Mouse (Mus musculus) gastrocnemius, postnatal 36 days (tissue): ENCODE data around the gene Kif18b. TPM values are rescaled to one million over a fixed set of nuclear protein-coding genes. Genes with fewer than 3 reads are reported as not detected.

Experiments
- DNase-seq, 2 experiments: peaks; one replicate each; pipeline ENCODE4 v3.0.0; 2022
- intact Hi-C: fragments of 180-260 bp; cut with DNase I; formaldehyde crosslinking; loops from one replicate; pipeline ENCODE4 v1.15.1; 2025
- total RNA-seq, 2 experiments: library from RNA; stranded (reverse); gene quantifications; 2 replicates each; pipeline ENCODE4 v1.2.3; 2021

Kif18b gene
- total RNA-seq, 2 experiments from 2014 or later, result 0.17 to 0.46 TPM

GRCm38 (mm10) chr11:102939024-102939675, 14.2 kb upstream of the Kif18b start:
- no peak for DNase-seq

GRCm38 (mm10) chr11:102937529-102938182, 12.7 kb upstream of the Kif18b start:
- intact Hi-C loops, result no loop called here
- no peak for DNase-seq

More at GRCm38 (mm10) chr11:102939024-102939675, 14.2 kb upstream of the Kif18b start:
- intact Hi-C loops, result no loop called here

GRCm38 (mm10) chr11:102936272-102936671, 11.3 kb upstream of the Kif18b start:
- intact Hi-C loops, result no loop called here
- DNase-seq, result no peak

GRCm38 (mm10) chr11:102930672-102931071, 5.7 kb upstream of the Kif18b start:
- DNase-seq, result no peak

GRCm38 (mm10) chr11:102925351-102925717, 410 bp upstream of the Kif18b start:
- intact Hi-C loops, result no loop called here
- no peak for DNase-seq

More at GRCm38 (mm10) chr11:102930672-102931071, 5.7 kb upstream of the Kif18b start:
- intact Hi-C loops, result no loop called here

DNA sequence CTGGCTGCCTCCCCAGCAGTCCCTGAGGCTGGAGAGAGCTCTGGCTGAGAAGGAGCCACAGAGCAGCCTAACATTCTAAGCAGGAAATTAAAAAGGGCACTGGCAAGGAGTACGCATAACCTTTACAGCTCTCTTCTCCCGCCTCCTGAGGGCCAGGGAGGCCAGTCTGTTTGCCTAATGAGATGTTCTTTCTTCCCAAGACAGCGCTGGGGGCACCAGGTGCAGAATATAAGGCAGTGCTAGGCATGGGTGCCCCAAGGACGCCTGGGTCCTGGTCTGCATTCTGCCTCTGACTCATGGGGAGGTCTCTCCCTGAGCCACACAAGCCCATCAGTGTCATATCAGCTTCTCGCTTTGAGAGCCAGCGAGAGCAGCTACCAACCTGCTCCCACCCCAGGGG, 3.4 kb downstream of the Kif18b start:
- DNase-seq, result no peak
- intact Hi-C loops, result no loop called here

- no peak for DNase-seq
- intact Hi-C loops, result no loop called here
Observed at GRCm38 (mm10) chr11:102918077-102918476, 6.8 kb downstream of the Kif18b start.

GRCm38 (mm10) chr11:102915380-102915779, 9.5 kb downstream of the Kif18b start:
- intact Hi-C loops, result no loop called here

GRCm38 (mm10) chr11:102911376-102911775, 13.5 kb downstream of the Kif18b start:
- intact Hi-C loops, result no loop called here

More at GRCm38 (mm10) chr11:102915380-102915779, 9.5 kb downstream of the Kif18b start:
- no peak for DNase-seq

DNA sequence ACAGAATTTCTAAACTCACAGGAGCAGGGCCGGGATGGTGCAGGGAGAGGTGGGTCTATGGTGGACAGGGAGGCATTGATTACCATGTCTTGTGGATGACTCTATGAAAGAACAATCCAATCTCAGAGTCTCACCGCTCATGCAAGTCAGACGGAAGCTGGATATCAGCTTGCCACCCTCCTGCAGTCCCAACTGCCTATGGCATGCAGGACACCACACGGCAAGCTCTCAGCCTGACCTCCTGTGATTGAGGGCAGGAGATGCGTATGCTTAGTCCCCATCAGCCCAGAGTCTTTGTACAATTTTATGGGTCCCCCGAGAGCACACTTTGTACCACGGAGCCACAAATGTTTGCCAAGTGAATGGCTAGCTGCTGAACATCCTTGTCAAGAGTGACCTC, 21.3 kb downstream of the Kif18b start:
- peak in 1 of 2 experiments; percentile 6 for DNase-seq
- intact Hi-C loops, result no loop called here

More at GRCm38 (mm10) chr11:102911376-102911775, 13.5 kb downstream of the Kif18b start:
- no peak for DNase-seq

- intact Hi-C loops, result no loop called here
- no peak for DNase-seq
Observed at GRCm38 (mm10) chr11:102902107-102902506, 22.8 kb downstream of the Kif18b start.

GRCm38 (mm10) chr11:102901199-102901598, 23.7 kb downstream of the Kif18b start:
- DNase-seq, result no peak
- intact Hi-C loops, result no loop called here

GRCm38 (mm10) chr11:102900763-102901162, 24.2 kb downstream of the Kif18b start, which contains the start of gene Gfap:
Gene Gfap, minus strand, starts transcription at chr11:102900912.
- intact Hi-C loops, result no loop called here
- peak; percentile 55 to 74 for DNase-seq

GRCm38 (mm10) chr11:102898408-102898807, 26.5 kb downstream of the Kif18b start:
- intact Hi-C loops, result loop anchor here (5.0 kb wide), 1 partner anchor 154 kb away; no protein-coding TSS in a partner anchor
- DNase-seq, result no peak

DNA sequence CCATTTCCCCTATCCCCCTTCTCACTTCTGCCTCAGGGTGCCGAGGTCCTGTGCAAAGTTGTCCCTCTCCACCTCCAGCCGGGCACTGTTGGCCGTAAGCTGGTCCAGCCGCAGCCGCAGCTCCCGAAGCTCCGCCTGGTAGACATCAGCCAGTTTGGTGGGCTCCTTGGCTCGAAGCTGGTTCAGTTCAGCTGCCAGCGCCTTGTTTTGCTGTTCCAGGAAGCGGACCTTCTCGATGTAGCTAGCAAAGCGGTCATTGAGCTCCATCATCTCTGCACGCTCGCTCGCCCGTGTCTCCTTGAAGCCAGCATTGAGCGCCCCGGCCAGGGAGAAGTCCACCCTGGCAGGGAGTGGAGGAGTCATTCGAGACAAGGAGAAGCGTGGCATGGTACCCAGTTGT, 28.3 kb downstream of the Kif18b start:
- DNase-seq, result no peak
- intact Hi-C loops, result loop anchor here (5.0 kb wide), 1 partner anchor 156 kb away; no protein-coding TSS in a partner anchor

- intact Hi-C loops, result loop anchor here (5.0 kb wide), 1 partner anchor 157 kb away; no protein-coding TSS in a partner anchor
- DNase-seq, result no peak
Observed at GRCm38 (mm10) chr11:102895779-102896178, 29.1 kb downstream of the Kif18b start.

GRCm38 (mm10) chr11:102894716-102895115, 30.2 kb downstream of the Kif18b start:
- intact Hi-C loops, result loop anchor here (5.0 kb wide), 1 partner anchor 158 kb away; no protein-coding TSS in a partner anchor
- DNase-seq, result no peak

DNA sequence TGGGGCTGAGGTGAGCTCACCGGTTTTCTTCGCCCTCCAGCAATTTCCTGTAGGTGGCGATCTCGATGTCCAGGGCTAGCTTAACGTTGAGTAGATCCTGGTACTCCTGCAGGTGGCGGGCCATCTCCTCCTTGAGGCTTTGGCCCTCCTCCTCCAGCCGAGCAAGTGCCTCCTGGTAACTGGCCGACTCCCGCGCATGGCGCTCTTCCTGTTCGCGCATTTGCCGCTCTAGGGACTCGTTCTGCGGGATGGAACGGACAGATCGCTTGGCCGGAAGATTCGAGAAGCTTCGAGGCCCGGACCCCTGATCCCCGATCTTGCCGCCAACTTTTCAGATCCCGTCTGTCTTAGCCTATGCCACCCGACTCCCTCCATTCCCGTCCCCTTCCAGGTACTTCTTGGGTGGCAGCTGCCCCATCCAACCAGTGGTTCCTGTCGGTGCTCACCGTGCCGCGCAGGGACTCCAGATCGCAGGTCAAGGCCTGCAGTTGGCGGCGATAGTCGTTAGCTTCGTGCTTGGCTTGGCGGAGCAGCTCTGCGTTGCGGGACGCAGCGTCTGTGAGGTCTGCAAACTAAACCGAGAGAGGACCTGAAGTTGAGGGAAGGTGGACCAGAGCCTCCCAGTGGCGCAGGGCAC, 31.8 kb downstream of the Kif18b start:
- intact Hi-C loops, result no loop called here
- peak; percentile 43 to 44 for DNase-seq

DNA sequence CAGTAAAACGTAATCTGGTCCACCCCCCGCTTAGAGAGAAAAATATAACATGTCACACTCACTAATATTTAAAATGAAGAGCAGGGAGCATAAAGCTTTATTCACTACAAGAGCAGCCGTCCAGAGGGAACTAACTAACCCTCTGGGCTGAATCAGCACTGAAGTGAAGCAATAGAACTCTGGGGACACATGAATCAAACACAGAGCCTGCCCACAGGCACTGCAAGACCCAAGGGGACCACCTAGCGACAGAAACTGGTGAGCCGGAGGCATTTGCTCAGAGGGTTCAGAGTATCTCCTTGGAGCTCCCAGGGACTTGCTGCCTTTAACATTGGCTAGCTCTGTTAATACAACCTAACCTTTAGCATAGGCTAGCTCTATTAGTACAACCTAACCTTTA, 34.8 kb downstream of the Kif18b start:
- no peak for DNase-seq

DNA sequence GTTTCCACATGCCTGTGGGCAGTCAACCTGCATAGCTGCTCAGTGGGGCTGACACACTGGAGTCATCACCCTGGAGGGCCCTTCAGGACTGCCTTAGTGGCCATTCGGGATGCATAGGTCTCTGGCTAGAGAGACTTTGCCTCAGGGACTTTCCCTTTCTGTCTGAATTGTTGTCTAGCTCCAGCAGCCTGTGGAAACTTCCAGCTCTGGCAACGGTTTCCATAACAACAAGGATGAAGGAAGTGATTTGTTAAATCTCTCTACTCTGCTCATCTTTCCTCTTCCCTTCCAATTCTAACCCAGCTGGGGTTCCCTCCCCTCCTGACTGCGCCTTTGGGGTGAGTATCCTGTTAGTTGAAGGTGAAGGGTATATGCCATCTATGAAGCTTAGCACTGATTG, 36.8 kb downstream of the Kif18b start:
- no peak for DNase-seq
- intact Hi-C loops, result no loop called here

More for the DNA sequence above, 34.8 kb downstream of the Kif18b start:
- intact Hi-C loops, result no loop called here

DNA sequence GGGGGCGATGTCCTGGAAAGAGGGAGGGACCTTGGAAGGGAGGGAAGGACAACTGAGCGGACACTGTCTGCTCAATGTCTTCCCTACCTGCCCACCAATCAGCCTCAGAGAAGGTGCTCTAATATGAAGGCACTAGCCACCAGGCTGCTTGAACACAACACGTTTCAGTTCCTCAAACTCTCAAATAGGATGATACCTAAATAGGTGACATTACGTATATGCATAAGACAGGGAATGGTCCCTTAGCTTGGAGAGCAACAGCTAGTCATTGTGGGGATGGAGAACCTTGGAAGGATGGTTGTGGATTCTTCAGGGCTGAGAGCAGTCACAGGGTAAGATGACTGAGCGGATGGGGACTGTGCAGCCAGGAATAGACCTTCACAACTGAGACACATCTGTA, 37.5 kb downstream of the Kif18b start:
- DNase-seq, result no peak
- intact Hi-C loops, result no loop called here
